Mouse (Mus musculus) liver, embryonic 12.5 days (tissue): ENCODE results near the gene Ddx19a. TPM values are rescaled to one million over a fixed set of nuclear protein-coding genes. Genes with fewer than 3 reads are reported as not detected.
"Not testable (repeated sequence)": the region's sequence is repeated elsewhere in the genome, so short reads cannot be mapped to it uniquely, and the experiment has no call there.

Source experiments
- ATAC-seq: fragments of 200-750 bp; cut with Nextera tagmentation; 2 replicates; pipeline ENCODE4 v1.8.0; 2017; ENCODE audit warnings: moderate number of reproducible peaks, mild to moderate bottlenecking, moderate library complexity
- H3K27ac ChIP-seq: fragments of 300-500 bp; sonication (generic); 2 replicates; pipeline ENCODE4 v1.5.1; 2016; ENCODE audit warnings: mild to moderate bottlenecking
- H3K27me3 ChIP-seq: fragments of 300-500 bp; sonication (generic); replicated peaks from 2 replicates; pipeline ENCODE4 v1.6.1; 2016; ENCODE audit warnings: mild to moderate bottlenecking, moderate library complexity
- H3K36me3 ChIP-seq: fragments of 300-500 bp; sonication (generic); 2 replicates; pipeline ENCODE4 v1.6.1; 2016; ENCODE audit warnings: mild to moderate bottlenecking, moderate library complexity
- H3K4me1 ChIP-seq: fragments of 300-500 bp; sonication (generic); 2 replicates; pipeline ENCODE4 v1.6.1; 2016
- H3K4me2 ChIP-seq: fragments of 300-500 bp; sonication (generic); 2 replicates; pipeline ENCODE4 v1.6.1; 2016; ENCODE audit warnings: mild to moderate bottlenecking, moderate library complexity
- H3K4me3 ChIP-seq: fragments of 300-500 bp; sonication (generic); 2 replicates; pipeline ENCODE4 v1.5.1; 2016; ENCODE audit warnings: mild to moderate bottlenecking, moderate library complexity
- H3K9ac ChIP-seq: fragments of 300-500 bp; sonication (generic); 2 replicates; pipeline ENCODE4 v1.6.1; 2016; ENCODE audit warnings: mild to moderate bottlenecking, moderate library complexity
- H3K9me3 ChIP-seq: fragments of 300-500 bp; sonication (generic); replicated peaks from 2 replicates; pipeline ENCODE4 v1.6.1; 2016; ENCODE audit warnings: mild to moderate bottlenecking, moderate library complexity
- WGBS: fragments of 180-500 bp; shearing (Covaris S2); methylation state at CpG from one replicate; pipeline ENCODE4 v1.1.7; 2016; ENCODE audit not compliant: insufficient replicate concordance; 5-methylcytosine and 5-hydroxymethylcytosine counted together
- polyA plus RNA-seq: library from polyadenylated mRNA; unstranded; fragments of >200 nt; fragmentation: Nextera tagmentation; extraction: Ambion mirVana; gene quantifications from 2 replicates; pipeline ENCODE4 v1.2.1, GENCODE M21; 2016

Gene Ddx19a
- polyA plus RNA-seq, 1 experiment from 2014 or later: 15.3 TPM

GRCm38 (mm10) chr8:110967326-110967725, 30.3 kb downstream of the Ddx19a start:
- no peak overlapping the region for H3K4me2 ChIP-seq
- 77% methylated on average over 9 of the region's 9 CpGs for WGBS
- H3K27me3 ChIP-seq: no peaks in the 10 kb centered on the region
- H3K9me3 ChIP-seq: no peaks in the 10 kb centered on the region
- no peak overlapping the region for H3K9ac ChIP-seq
- no peak overlapping the region for H3K4me3 ChIP-seq
- no peak for ATAC-seq
- H3K27ac ChIP-seq: no peak overlapping the region
- H3K4me1 ChIP-seq: peaks cover 36% of the 10 kb centered on the region
- H3K36me3 ChIP-seq: peaks cover 97% of the 10 kb centered on the region

- Histone ChIP-seq H3K36me3 (peaks cover 97% of the 10 kb centered on the region), H3K4me2 (no peak overlapping the region), H3K9ac (no peak overlapping the region), H3K27me3 (no peaks in the 10 kb centered on the region), H3K9me3 (no peaks in the 10 kb centered on the region), H3K4me1 (peaks cover 36% of the 10 kb centered on the region), H3K4me3 (no peak overlapping the region), H3K27ac (no peak overlapping the region)
- 80% methylated on average over 8 of the region's 8 CpGs for WGBS
- ATAC-seq: no peak
Measured at GRCm38 (mm10) chr8:110966586-110966985, 31.0 kb downstream of the Ddx19a start.

GRCm38 (mm10) chr8:110965594-110965993, 32.0 kb downstream of the Ddx19a start:
- no peak for ATAC-seq
- H3K36me3 ChIP-seq: peaks cover 98% of the 10 kb centered on the region
- no peak overlapping the region for H3K27ac ChIP-seq
- WGBS: 57% methylated on average over 7 of the region's 7 CpGs
- H3K9me3 ChIP-seq: no peaks in the 10 kb centered on the region
- no peak overlapping the region for H3K9ac ChIP-seq
- no peaks in the 10 kb centered on the region for H3K27me3 ChIP-seq
- H3K4me3 ChIP-seq: no peak overlapping the region
- H3K4me2 ChIP-seq: no peak overlapping the region
- peaks cover 27% of the 10 kb centered on the region for H3K4me1 ChIP-seq

GRCm38 (mm10) chr8:110964666-110965065, 32.9 kb downstream of the Ddx19a start:
- Histone ChIP-seq H3K4me2 (no peak overlapping the region), H3K4me3 (no peak overlapping the region), H3K27me3 (no peaks in the 10 kb centered on the region), H3K9ac (no peak overlapping the region), H3K4me1 (peaks cover 18% of the 10 kb centered on the region), H3K36me3 (peaks cover 98% of the 10 kb centered on the region), H3K27ac (no peak overlapping the region), H3K9me3 (no peaks in the 10 kb centered on the region)
- no peak for ATAC-seq
- WGBS: 76% methylated on average over 7 of the region's 7 CpGs

GRCm38 (mm10) chr8:110963051-110963450, 34.5 kb downstream of the Ddx19a start:
- Histone ChIP-seq H3K4me1 (peaks cover 11% of the 10 kb centered on the region), H3K4me3 (no peak overlapping the region), H3K9ac (no peak overlapping the region), H3K36me3 (peaks cover 98% of the 10 kb centered on the region), H3K27ac (no peak overlapping the region), H3K27me3 (no peaks in the 10 kb centered on the region), H3K4me2 (no peak overlapping the region), H3K9me3 (no peaks in the 10 kb centered on the region)
- ATAC-seq: no peak
- 74% methylated on average over 2 of the region's 2 CpGs for WGBS

- Histone ChIP-seq H3K9ac (no peak overlapping the region), H3K4me3 (no peak overlapping the region), H3K36me3 (peaks cover 97% of the 10 kb centered on the region), H3K9me3 (no peaks in the 10 kb centered on the region), H3K27ac (no peak overlapping the region), H3K4me2 (no peak overlapping the region), H3K4me1 (peaks cover 6% of the 10 kb centered on the region; the same call in 1 of the 2 replicates), H3K27me3 (no peaks in the 10 kb centered on the region)
- 90% methylated on average over 6 of the region's 6 CpGs for WGBS
- ATAC-seq: no peak
Measured at GRCm38 (mm10) chr8:110959906-110960305, 37.7 kb downstream of the Ddx19a start.

- H3K36me3 ChIP-seq: peaks cover 98% of the 10 kb centered on the region
- whole genome bisulfite sequencing: 88% methylated on average over 12 of the region's 12 CpGs
- H3K4me2 ChIP-seq: no peak overlapping the region
- no peak overlapping the region for H3K27ac ChIP-seq
- no peaks in the 10 kb centered on the region for H3K9me3 ChIP-seq
- no peak for ATAC-seq
- peaks cover 11% of the 10 kb centered on the region; the same call in 1 of the 2 replicates for H3K4me1 ChIP-seq
- H3K27me3 ChIP-seq: no peaks in the 10 kb centered on the region
- no peak overlapping the region for H3K9ac ChIP-seq
- no peak overlapping the region for H3K4me3 ChIP-seq
Measured at GRCm38 (mm10) chr8:110959071-110959780, 38.4 kb downstream of the Ddx19a start.

GRCm38 (mm10) chr8:110958553-110958952, 39.0 kb downstream of the Ddx19a start:
- H3K36me3 ChIP-seq: peaks cover 98% of the 10 kb centered on the region
- H3K27ac ChIP-seq, H3K4me3 ChIP-seq, ATAC-seq, H3K9me3 ChIP-seq, H3K4me2 ChIP-seq, H3K27me3 ChIP-seq, H3K9ac ChIP-seq: not testable (repeated sequence)
- WGBS: 84% methylated on average over 7 of the region's 7 CpGs
- H3K4me1 ChIP-seq: peaks cover 11% of the 10 kb centered on the region; the same call in 1 of the 2 replicates

GRCm38 (mm10) chr8:110958135-110958534, 39.5 kb downstream of the Ddx19a start:
- Histone ChIP-seq H3K27me3 (no peaks in the 10 kb centered on the region), H3K4me2 (no peak overlapping the region), H3K36me3 (peaks cover 97% of the 10 kb centered on the region), H3K9me3 (no peaks in the 10 kb centered on the region), H3K9ac (no peak overlapping the region), H3K4me1 (peaks cover 11% of the 10 kb centered on the region; the same call in 1 of the 2 replicates), H3K27ac (no peak overlapping the region), H3K4me3 (no peak overlapping the region)
- 86% methylated on average over 5 of the region's 5 CpGs for WGBS
- no peak for ATAC-seq

GRCm38 (mm10) chr8:110957471-110957870, 40.1 kb downstream of the Ddx19a start:
- H3K4me2 ChIP-seq: no peak overlapping the region
- H3K4me3 ChIP-seq: no peak overlapping the region
- no peak for ATAC-seq
- no peaks in the 10 kb centered on the region for H3K27me3 ChIP-seq
- H3K27ac ChIP-seq: no peak overlapping the region
- peaks cover 11% of the 10 kb centered on the region; the same call in 1 of the 2 replicates for H3K4me1 ChIP-seq
- no peaks in the 10 kb centered on the region for H3K9me3 ChIP-seq
- no peak overlapping the region for H3K9ac ChIP-seq
- peaks cover 97% of the 10 kb centered on the region for H3K36me3 ChIP-seq
- 92% methylated on average over 19 of the region's 19 CpGs for WGBS

- WGBS: 91% methylated on average over 15 of the region's 15 CpGs
- H3K27ac ChIP-seq: no peak overlapping the region
- H3K4me1 ChIP-seq: peaks cover 11% of the 10 kb centered on the region; the same call in 1 of the 2 replicates
- H3K9ac ChIP-seq: no peak overlapping the region
- H3K36me3 ChIP-seq: peaks cover 96% of the 10 kb centered on the region
- no peak overlapping the region for H3K4me2 ChIP-seq
- H3K27me3 ChIP-seq: no peaks in the 10 kb centered on the region
- H3K4me3 ChIP-seq: no peak overlapping the region
- H3K9me3 ChIP-seq: no peaks in the 10 kb centered on the region
- ATAC-seq: no peak
Measured at GRCm38 (mm10) chr8:110956619-110957450, 40.8 kb downstream of the Ddx19a start.

- Histone ChIP-seq H3K4me3 (no peak overlapping the region), H3K27me3 (no peaks in the 10 kb centered on the region), H3K27ac (no peak overlapping the region), H3K9ac (no peak overlapping the region), H3K9me3 (no peaks in the 10 kb centered on the region), H3K4me1 (peaks cover 20% of the 10 kb centered on the region), H3K36me3 (peaks cover 94% of the 10 kb centered on the region), H3K4me2 (no peak overlapping the region)
- 50% methylated on average over 8 of the region's 8 CpGs for WGBS
- no peak for ATAC-seq
Measured at GRCm38 (mm10) chr8:110954776-110955175, 42.8 kb downstream of the Ddx19a start.
